Mouse (Mus musculus) cortical plate, adult 2 months (tissue): ENCODE results near the gene Pld2. TPM values are rescaled to one million over a fixed set of nuclear protein-coding genes. Genes with fewer than 3 reads are reported as not detected.

Experiments
- H3K27ac ChIP-seq: fragments of 200-500 bp; 2 replicates; pipeline ENCODE4 v1.5.1; 2012; ENCODE audit warnings: low read length, control low read depth, inconsistent platforms; ENCODE audit not compliant: insufficient read depth
- H3K4me1 ChIP-seq: fragments of 200-500 bp; 2 replicates; pipeline ENCODE4 v1.6.1; 2011; ENCODE audit warnings: low read length; ENCODE audit not compliant: control insufficient read depth, insufficient read depth
- H3K4me3 ChIP-seq: fragments of 200-500 bp; 2 replicates; pipeline ENCODE4 v1.5.1; 2011; ENCODE audit warnings: mild to moderate bottlenecking, low read length, control low read depth; ENCODE audit not compliant: insufficient read depth
- CTCF ChIP-seq: fragments of 200-500 bp; IDR thresholded peaks from 2 replicates; pipeline ENCODE4 v1.5.1; 2011; ENCODE audit warnings: mild to moderate bottlenecking, control low read depth, low read length; ENCODE audit not compliant: insufficient read depth; ENCODE audit errors: extremely low read depth
- POLR2A ChIP-seq: fragments of 200-500 bp; IDR thresholded peaks from 2 replicates; pipeline ENCODE4 v1.6.1; 2011; ENCODE audit warnings: mild to moderate bottlenecking, low read length, control low read depth; ENCODE audit not compliant: insufficient read depth; ENCODE audit errors: extremely low read depth
- polyA plus RNA-seq: library from polyadenylated mRNA; depleted of rRNA; stranded (reverse); fragments of >200 nt; gene quantifications from 2 replicates; pipeline ENCODE4 v1.2.3, GENCODE M21; 2012

The Pld2 gene
- polyA plus RNA-seq, 1 experiment: 21.4 TPM

DNA sequence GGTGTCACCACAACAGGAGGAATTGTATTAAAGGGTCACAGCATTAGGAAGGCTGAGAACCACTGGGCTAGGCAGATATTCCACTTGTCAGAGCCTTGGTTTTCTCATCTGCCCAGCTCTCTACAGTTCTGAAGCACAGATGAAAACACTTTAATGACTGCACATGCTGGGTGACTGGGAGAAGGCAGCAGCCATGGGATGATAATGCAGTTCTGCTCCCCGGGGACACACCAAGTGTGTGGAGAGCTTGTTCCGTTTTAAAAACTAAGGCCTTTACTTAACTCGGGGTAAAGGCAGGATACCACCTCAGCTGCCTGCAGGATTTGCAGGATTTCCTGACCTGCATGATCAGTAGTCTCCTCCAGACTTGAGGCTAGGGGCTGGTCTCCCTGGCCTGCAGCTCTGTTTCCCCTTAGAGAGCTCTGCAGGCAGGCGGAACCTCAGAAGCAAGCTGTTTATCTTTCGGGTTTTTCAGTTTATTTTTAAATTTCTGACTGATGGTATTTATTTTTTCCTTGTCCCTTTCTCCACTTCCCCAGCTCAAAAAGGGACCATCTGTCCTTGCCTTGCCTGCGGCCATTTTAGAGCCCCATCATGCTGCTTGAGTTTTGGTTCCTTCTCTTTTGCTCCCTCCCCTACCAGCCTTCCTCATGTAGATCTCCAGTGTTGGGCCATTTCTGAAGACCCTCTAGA, 43.3 kb downstream of the Pld2 start:
- TF ChIP-seq CTCF: no peak
- TF ChIP-seq POLR2A: no peak
- peak overlapping the region; percentile 74 for H3K27ac ChIP-seq
- no peak overlapping the region for H3K4me3 ChIP-seq
- peaks cover 51% of the 10 kb centered on the region for H3K4me1 ChIP-seq

GRCm38 (mm10) chr11:70583775-70584174, 43.9 kb downstream of the Pld2 start:
- TF ChIP-seq CTCF: no peak
- no peak for TF ChIP-seq POLR2A
- Histone ChIP-seq H3K27ac (peak overlapping the region; percentile 74), H3K4me1 (peaks cover 51% of the 10 kb centered on the region), H3K4me3 (no peak overlapping the region)

- no peak overlapping the region for H3K4me3 ChIP-seq
- TF ChIP-seq POLR2A (no peak), CTCF (no peak)
- H3K27ac ChIP-seq: peak overlapping the region; percentile 30; the same call in 1 of the 2 replicates
- peaks cover 37% of the 10 kb centered on the region for H3K4me1 ChIP-seq
Observed at GRCm38 (mm10) chr11:70585457-70585856, 45.6 kb downstream of the Pld2 start.

GRCm38 (mm10) chr11:70586261-70586660, 46.4 kb downstream of the Pld2 start:
- H3K4me1 ChIP-seq: peaks cover 32% of the 10 kb centered on the region
- H3K27ac ChIP-seq: peak overlapping the region; percentile 76
- no peak overlapping the region for H3K4me3 ChIP-seq
- TF ChIP-seq CTCF (no peak), POLR2A (no peak)

- 0 out of 2 replicates have a peak, but pooled peaks have one; percentile 9 for TF ChIP-seq POLR2A
- no peak for TF ChIP-seq CTCF
- no peak overlapping the region for H3K4me3 ChIP-seq
Observed at GRCm38 (mm10) chr11:70586954-70587353, 47.1 kb downstream of the Pld2 start.

GRCm38 (mm10) chr11:70591733-70592132, 51.9 kb downstream of the Pld2 start:
- no peak overlapping the region for H3K27ac ChIP-seq
- H3K4me1 ChIP-seq: peaks cover 6% of the 10 kb centered on the region

More at GRCm38 (mm10) chr11:70586954-70587353, 47.1 kb downstream of the Pld2 start:
- Histone ChIP-seq H3K4me1 (peaks cover 32% of the 10 kb centered on the region), H3K27ac (peak overlapping the region; percentile 70)

GRCm38 (mm10) chr11:70594253-70594989, 54.6 kb downstream of the Pld2 start:
- H3K4me3 ChIP-seq: no peak overlapping the region
- no peak overlapping the region for H3K27ac ChIP-seq
- TF ChIP-seq CTCF (no peak), POLR2A (no peak)
- peaks cover 2% of the 10 kb centered on the region for H3K4me1 ChIP-seq

More at GRCm38 (mm10) chr11:70591733-70592132, 51.9 kb downstream of the Pld2 start:
- H3K4me3 ChIP-seq: no peak overlapping the region
- TF ChIP-seq CTCF (no peak), POLR2A (no peak)

- Histone ChIP-seq H3K27ac (peak overlapping the region; percentile 31), H3K4me3 (no peak overlapping the region), H3K4me1 (peaks cover 2% of the 10 kb centered on the region)
- TF ChIP-seq CTCF: no peak
Observed at GRCm38 (mm10) chr11:70595638-70596037, 55.8 kb downstream of the Pld2 start.

DNA sequence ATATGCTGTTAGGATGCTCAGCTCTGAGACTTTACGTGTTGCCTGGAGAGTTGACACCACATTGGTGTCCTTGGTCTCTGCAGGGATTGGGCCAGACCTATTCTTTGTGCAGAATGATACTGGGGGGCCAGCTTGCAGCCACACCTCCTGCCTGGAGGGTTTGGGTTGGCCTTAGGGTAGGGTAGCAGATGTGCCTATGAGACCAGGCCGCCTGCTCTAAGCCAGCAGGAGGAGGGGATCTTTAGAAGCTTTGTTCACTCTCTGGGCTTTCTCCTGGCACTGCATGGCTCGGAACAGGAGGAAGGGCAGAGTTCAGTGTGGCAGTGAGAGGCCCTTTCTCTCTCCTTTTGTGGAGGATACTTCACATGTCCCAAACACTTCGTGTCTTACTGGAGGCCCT, 56.2 kb downstream of the Pld2 start:
- TF ChIP-seq POLR2A: no peak
- TF ChIP-seq CTCF: no peak
- no peak overlapping the region for H3K4me3 ChIP-seq
- H3K4me1 ChIP-seq: peaks cover 2% of the 10 kb centered on the region
- peak overlapping the region; percentile 31 for H3K27ac ChIP-seq

DNA sequence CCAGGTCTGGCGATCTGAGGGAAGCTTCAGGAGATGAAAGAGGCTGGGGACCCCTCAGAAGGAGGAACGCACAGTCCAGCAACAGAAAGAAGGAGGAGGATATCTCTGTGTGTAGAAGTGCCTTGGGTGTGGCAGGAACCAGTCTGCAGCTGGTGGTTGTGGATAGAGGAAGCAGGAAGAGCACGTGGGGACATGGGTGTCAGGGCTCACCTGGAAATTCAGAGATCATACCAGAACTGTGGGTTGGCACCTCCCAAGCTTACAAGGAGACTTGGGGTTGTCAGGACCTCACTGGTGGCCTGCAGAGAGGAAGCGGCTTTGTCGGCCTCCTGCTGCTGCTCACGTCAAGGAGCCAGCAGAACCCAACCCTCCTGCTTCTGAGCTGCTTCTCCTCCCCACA, 57.4 kb downstream of the Pld2 start:
- H3K27ac ChIP-seq: peak overlapping the region; percentile 31; the same call in 1 of the 2 replicates
- no peak overlapping the region for H3K4me3 ChIP-seq
- peaks cover 2% of the 10 kb centered on the region for H3K4me1 ChIP-seq
- TF ChIP-seq CTCF (no peak), POLR2A (no peak)
